Mouse (Mus musculus): ENCODE measurements around the gene Sgms1. TPM values are rescaled to one million over a fixed set of nuclear protein-coding genes. Genes with fewer than 3 reads are reported as not detected.

Gene Sgms1
- polyA plus RNA-seq, 1 experiment from 2014 or later, result 19.2 TPM

GRCm38 (mm10) chr19:32198494-32199106 lies 190.9 kb downstream of the Sgms1 start:
- Histone ChIP-seq H3K4me3 (replicated peaks; ENCODE audit: low read length) (no peak overlapping the region), H3K9ac (no peak overlapping the region), H3K9me3 (ENCODE audit: control insufficient read depth, low read length) (no peaks in the 10 kb centered on the region), H3K27ac (no peak overlapping the region), H3K27me3 (ENCODE audit: control insufficient read depth, insufficient read depth, low read length) (no peaks in the 10 kb centered on the region), H3K4me2 (replicated peaks) (no peak overlapping the region), H3K36me3 (replicated peaks; ENCODE audit: control insufficient read depth, insufficient read depth) (no peaks in the 10 kb centered on the region), H3K4me1 (replicated peaks; ENCODE audit: control insufficient read depth, insufficient read depth, low read length) (no peaks in the 10 kb centered on the region)
- ATAC-seq (ENCODE audit: low FRiP score) (no peak), DNase-seq (ENCODE audit: low spot score) (no peak)
- 95% methylated on average over 7 of the region's 7 CpGs for WGBS

- 80% methylated on average over 15 of the region's 15 CpGs for WGBS
- no peak for ATAC-seq (ENCODE audit: low FRiP score)
- Histone ChIP-seq H3K27ac (no peak overlapping the region), H3K27me3 (ENCODE audit: control insufficient read depth, insufficient read depth, low read length) (no peaks in the 10 kb centered on the region), H3K9me3 (ENCODE audit: control insufficient read depth, low read length) (no peaks in the 10 kb centered on the region), H3K4me1 (replicated peaks; ENCODE audit: control insufficient read depth, insufficient read depth, low read length) (no peaks in the 10 kb centered on the region), H3K36me3 (replicated peaks; ENCODE audit: control insufficient read depth, insufficient read depth) (no peaks in the 10 kb centered on the region), H3K4me3 (replicated peaks; ENCODE audit: low read length) (no peak overlapping the region), H3K4me2 (replicated peaks) (no peak overlapping the region), H3K9ac (no peak overlapping the region)
- no peak for DNase-seq (ENCODE audit: low spot score)
These were observed 192.3 kb downstream of the Sgms1 start for GRCm38 (mm10) chr19:32196976-32197819.

GRCm38 (mm10) chr19:32196222-32196621 lies 193.3 kb downstream of the Sgms1 start:
- 77% methylated on average over 5 of the region's 5 CpGs for WGBS
- Histone ChIP-seq H3K9me3 (ENCODE audit: control insufficient read depth, low read length) (no peaks in the 10 kb centered on the region), H3K4me1 (replicated peaks; ENCODE audit: control insufficient read depth, insufficient read depth, low read length) (no peaks in the 10 kb centered on the region), H3K36me3 (replicated peaks; ENCODE audit: control insufficient read depth, insufficient read depth) (no peaks in the 10 kb centered on the region), H3K4me3 (replicated peaks; ENCODE audit: low read length) (no peak overlapping the region), H3K9ac (no peak overlapping the region), H3K4me2 (replicated peaks) (no peak overlapping the region), H3K27me3 (ENCODE audit: control insufficient read depth, insufficient read depth, low read length) (no peaks in the 10 kb centered on the region), H3K27ac (no peak overlapping the region)
- DNase-seq (ENCODE audit: low spot score) (no peak), ATAC-seq (ENCODE audit: low FRiP score) (no peak)

GRCm38 (mm10) chr19:32194863-32195262 lies 194.7 kb downstream of the Sgms1 start:
- WGBS, result 26% methylated on average over 1 of the region's 1 CpGs
- Histone ChIP-seq H3K27ac (no peak overlapping the region), H3K9me3 (ENCODE audit: control insufficient read depth, low read length) (no peaks in the 10 kb centered on the region), H3K36me3 (replicated peaks; ENCODE audit: control insufficient read depth, insufficient read depth) (no peaks in the 10 kb centered on the region), H3K4me3 (replicated peaks; ENCODE audit: low read length) (no peak overlapping the region), H3K9ac (no peak overlapping the region), H3K4me2 (replicated peaks) (no peak overlapping the region), H3K27me3 (ENCODE audit: control insufficient read depth, insufficient read depth, low read length) (no peaks in the 10 kb centered on the region), H3K4me1 (replicated peaks; ENCODE audit: control insufficient read depth, insufficient read depth, low read length) (no peaks in the 10 kb centered on the region)
- DNase-seq (ENCODE audit: low spot score) (no peak), ATAC-seq (ENCODE audit: low FRiP score) (no peak)

GRCm38 (mm10) chr19:32194074-32194473 lies 195.4 kb downstream of the Sgms1 start:
- Histone ChIP-seq H3K9me3 (ENCODE audit: control insufficient read depth, low read length) (no peaks in the 10 kb centered on the region), H3K27ac (no peak overlapping the region), H3K4me1 (replicated peaks; ENCODE audit: control insufficient read depth, insufficient read depth, low read length) (no peaks in the 10 kb centered on the region), H3K4me3 (replicated peaks; ENCODE audit: low read length) (no peak overlapping the region), H3K27me3 (ENCODE audit: control insufficient read depth, insufficient read depth, low read length) (no peaks in the 10 kb centered on the region), H3K9ac (no peak overlapping the region), H3K36me3 (replicated peaks; ENCODE audit: control insufficient read depth, insufficient read depth) (no peaks in the 10 kb centered on the region), H3K4me2 (replicated peaks) (no peak overlapping the region)
- 91% methylated on average over 3 of the region's 3 CpGs for WGBS
- DNase-seq (ENCODE audit: low spot score), result no peak
- ATAC-seq (ENCODE audit: low FRiP score), result no peak

- Histone ChIP-seq H3K4me1 (replicated peaks; ENCODE audit: control insufficient read depth, insufficient read depth, low read length) (no peaks in the 10 kb centered on the region), H3K4me3 (replicated peaks; ENCODE audit: low read length) (no peak overlapping the region), H3K4me2 (replicated peaks) (no peak overlapping the region), H3K27ac (no peak overlapping the region), H3K9ac (no peak overlapping the region), H3K9me3 (ENCODE audit: control insufficient read depth, low read length) (no peaks in the 10 kb centered on the region), H3K27me3 (ENCODE audit: control insufficient read depth, insufficient read depth, low read length) (no peaks in the 10 kb centered on the region), H3K36me3 (replicated peaks; ENCODE audit: control insufficient read depth, insufficient read depth) (no peaks in the 10 kb centered on the region)
- 86% methylated on average over 3 of the region's 3 CpGs for WGBS
- DNase-seq (ENCODE audit: low spot score) (no peak), ATAC-seq (ENCODE audit: low FRiP score) (no peak)
These were observed 197.9 kb downstream of the Sgms1 start for GRCm38 (mm10) chr19:32191596-32191995.

- ATAC-seq (ENCODE audit: low FRiP score) (no peak), DNase-seq (ENCODE audit: low spot score) (no peak)
- H3K4me1 ChIP-seq (replicated peaks; ENCODE audit: control insufficient read depth, insufficient read depth, low read length), result no peaks in the 10 kb centered on the region
- no peak overlapping the region for H3K27ac ChIP-seq
- no peak overlapping the region for H3K9ac ChIP-seq
- no peak overlapping the region for H3K4me2 ChIP-seq (replicated peaks)
- H3K27me3 ChIP-seq (ENCODE audit: control insufficient read depth, insufficient read depth, low read length), result no peaks in the 10 kb centered on the region
- no peaks in the 10 kb centered on the region for H3K36me3 ChIP-seq (replicated peaks; ENCODE audit: control insufficient read depth, insufficient read depth)
- no peaks in the 10 kb centered on the region for H3K9me3 ChIP-seq (ENCODE audit: control insufficient read depth, low read length)
- 82% methylated on average over 6 of the region's 6 CpGs for WGBS
- no peak overlapping the region for H3K4me3 ChIP-seq (replicated peaks; ENCODE audit: low read length)
These were observed 199.6 kb downstream of the Sgms1 start for GRCm38 (mm10) chr19:32189961-32190360.

GRCm38 (mm10) chr19:32189036-32189436 lies 200.5 kb downstream of the Sgms1 start:
- Histone ChIP-seq H3K4me2 (replicated peaks) (no peak overlapping the region), H3K27ac (no peak overlapping the region), H3K36me3 (replicated peaks; ENCODE audit: control insufficient read depth, insufficient read depth) (no peaks in the 10 kb centered on the region), H3K9ac (no peak overlapping the region), H3K4me3 (replicated peaks; ENCODE audit: low read length) (no peak overlapping the region), H3K4me1 (replicated peaks; ENCODE audit: control insufficient read depth, insufficient read depth, low read length) (no peaks in the 10 kb centered on the region), H3K27me3 (ENCODE audit: control insufficient read depth, insufficient read depth, low read length) (no peaks in the 10 kb centered on the region), H3K9me3 (ENCODE audit: control insufficient read depth, low read length) (no peaks in the 10 kb centered on the region)
- ATAC-seq (ENCODE audit: low FRiP score), result no peak
- DNase-seq (ENCODE audit: low spot score), result no peak
- 65% methylated on average over 5 of the region's 5 CpGs for WGBS

GRCm38 (mm10) chr19:32186594-32187092 lies 202.9 kb downstream of the Sgms1 start:
- no peak overlapping the region for H3K4me3 ChIP-seq (replicated peaks; ENCODE audit: low read length)
- H3K27ac ChIP-seq, result no peak overlapping the region
- DNase-seq (ENCODE audit: low spot score) (no peak), ATAC-seq (ENCODE audit: low FRiP score) (no peak)
- no peaks in the 10 kb centered on the region for H3K4me1 ChIP-seq (replicated peaks; ENCODE audit: control insufficient read depth, insufficient read depth, low read length)
- no peaks in the 10 kb centered on the region for H3K9me3 ChIP-seq (ENCODE audit: control insufficient read depth, low read length)
- no peaks in the 10 kb centered on the region for H3K27me3 ChIP-seq (ENCODE audit: control insufficient read depth, insufficient read depth, low read length)
- H3K4me2 ChIP-seq (replicated peaks), result no peak overlapping the region
- WGBS, result 91% methylated on average over 8 of the region's 8 CpGs
- H3K9ac ChIP-seq, result no peak overlapping the region
- no peaks in the 10 kb centered on the region for H3K36me3 ChIP-seq (replicated peaks; ENCODE audit: control insufficient read depth, insufficient read depth)
